In genomic region chr9:98985800-98986475, GRCm38 (mm10) we compare ENCODE assay signal across 8 mouse cellular contexts. TPM values are rescaled to one million over a fixed set of nuclear protein-coding genes. Genes with fewer than 3 reads are reported as not detected.
DNase-seq lines count a peak whose midpoint lies in the region; ATAC-seq and TF ChIP-seq lines count a peak whose summit lies in the region.

Faim (plus strand) TSS chr9:98986373.

- H3K27ac ChIP-seq in MEL (ENCODE audit: control insufficient read depth, low read depth, low read length), result no peak within 1 kb of the TSS
- H3K27ac ChIP-seq in cerebellum, adult 2 months (ENCODE audit: insufficient read depth, low read length), result peak within 1 kb of the TSS; percentile 69; the same call in 1 of the 2 replicates
- no peak within 1 kb of the TSS for H3K27ac ChIP-seq in forebrain, postnatal 0 days (ENCODE audit: low read depth, low read length)
- 0 out of 2 replicates have a peak within 1 kb of the TSS, but pooled peaks have one; percentile 61 for H3K27ac ChIP-seq in lung, embryonic 15.5 days

- peaks cover 9% of the 10 kb centered on the region for H3K79me2 ChIP-seq in MEL (ENCODE audit: control insufficient read depth, insufficient read depth, low read length, poor library complexity)

- H3K4me1 ChIP-seq in MEL (ENCODE audit: control insufficient read depth in 1 of 2, insufficient read depth in 2 of 2, low read length in 2 of 2), result peaks cover 0 to 2% of the 10 kb centered on the region in 2 experiments; a peak in 1 of 4 replicates
- no peaks in the 10 kb centered on the region; the same call in 1 of the 2 replicates for H3K4me1 ChIP-seq in cerebellum, adult 2 months (ENCODE audit: control insufficient read depth, insufficient read depth, low read length)
- H3K4me1 ChIP-seq in forebrain, postnatal 0 days (ENCODE audit: insufficient read depth), result peaks cover 8% of the 10 kb centered on the region
- peaks cover 8% of the 10 kb centered on the region for H3K4me1 ChIP-seq in lung, embryonic 15.5 days

- peak; percentile 98 for ATAC-seq in forebrain, postnatal 0 days
- ATAC-seq in lung, embryonic 15.5 days (ENCODE audit: borderline replicate concordance, extremely low read depth, low FRiP score, low TSS enrichment), result peak; percentile 99

- 0 out of 4 replicates have a peak, but pooled peaks of 1 of the 2 experiments have one; percentile 10 for TF ChIP-seq EP300 in MEL (IDR thresholded peaks at IDR 0.05; ENCODE audit: low read depth in 1 of 2, low read length in 2 of 2)

- TF ChIP-seq POLR2A in MEL (IDR thresholded peaks at IDR 0.05; ENCODE audit: control insufficient read depth in 1 of 2, insufficient read depth in 1 of 2, low read depth in 1 of 2, low read length in 2 of 2, poor library complexity in 1 of 2), result peak in 1 of 2 experiments; percentile 72; a peak in 2 of 4 replicates
- peak; percentile 89 for TF ChIP-seq POLR2A in cerebellum, adult 2 months (IDR thresholded peaks at IDR 0.05; ENCODE audit: borderline replicate concordance, insufficient read depth, low read length)

- H3K9me3 ChIP-seq in MEL (replicated peaks; ENCODE audit: insufficient read depth, low read length), result no peaks in the 10 kb centered on the region
- H3K9me3 ChIP-seq in forebrain, postnatal 0 days (ENCODE audit: low read length), result no peaks in the 10 kb centered on the region
- no peaks in the 10 kb centered on the region for H3K9me3 ChIP-seq in lung, embryonic 15.5 days

- H3K4me2 ChIP-seq in forebrain, postnatal 0 days (ENCODE audit: low read depth), result peak within 1 kb of the TSS; percentile 53
- H3K4me2 ChIP-seq in lung, embryonic 15.5 days, result peak within 1 kb of the TSS; percentile 91

- peak within 1 kb of the TSS; percentile 79 for H3K9ac ChIP-seq in MEL (ENCODE audit: control insufficient read depth, low read depth, low read length, poor library complexity, severe bottlenecking)
- peak within 1 kb of the TSS; percentile 77 for H3K9ac ChIP-seq in forebrain, postnatal 0 days
- H3K9ac ChIP-seq in lung, embryonic 15.5 days, result peak within 1 kb of the TSS; percentile 64

- peaks cover 0 to 4% of the 10 kb centered on the region in 2 experiments; a peak in 1 of 4 replicates for H3K36me3 ChIP-seq in MEL (ENCODE audit: control insufficient read depth in 1 of 2, insufficient read depth in 2 of 2, low read length in 2 of 2)
- H3K36me3 ChIP-seq in forebrain, postnatal 0 days (ENCODE audit: insufficient read depth), result no peaks in the 10 kb centered on the region
- H3K36me3 ChIP-seq in lung, embryonic 15.5 days, result no peaks in the 10 kb centered on the region

- H3K27me3 ChIP-seq in MEL (ENCODE audit: control insufficient read depth in 1 of 2, insufficient read depth in 2 of 2, low read length in 2 of 2), result no peaks in the 10 kb centered on the region
- H3K27me3 ChIP-seq in cerebellum, adult 2 months (ENCODE audit: control insufficient read depth, insufficient read depth, low read length), result no peaks in the 10 kb centered on the region
- 0 out of 2 replicates have a peak, but pooled peaks cover 5% of the 10 kb centered on the region for H3K27me3 ChIP-seq in forebrain, postnatal 0 days (ENCODE audit: insufficient read depth, low read length)
- H3K27me3 ChIP-seq in lung, embryonic 15.5 days, result peaks cover 23% of the 10 kb centered on the region; the same call in 1 of the 2 replicates

- no peak for TF ChIP-seq RAD21 in MEL (IDR thresholded peaks at IDR 0.05; ENCODE audit: low read depth, low read length)

- peak; percentile 96 for DNase-seq in MEL (ENCODE audit: low read depth, low spot score)
- peak; percentile 99 to 100 for DNase-seq in cerebellum, adult 2 months
- DNase-seq in forebrain, postnatal 0 days, result peak; percentile 100
- DNase-seq in heart, postnatal 4 days, result peak; percentile 100
- peak; percentile 99 to 100 for DNase-seq in layer of hippocampus, adult 8-10 months (ENCODE audit: low spot score in 2 of 2)
- peak; percentile 99 for DNase-seq in ovary, adult 18-20 months (ENCODE audit: low spot score)
- peak; percentile 100 for DNase-seq in thymus, postnatal 0 days (ENCODE audit: low spot score)

- H3K4me3 ChIP-seq in MEL (ENCODE audit: control insufficient read depth in 1 of 2, insufficient read depth in 1 of 2, low read depth in 2 of 2, low read length in 2 of 2), result peak within 1 kb of the TSS; percentile 75 to 81
- H3K4me3 ChIP-seq in cerebellum, adult 2 months (replicated peaks; ENCODE audit: insufficient read depth, low read depth, low read length), result peak within 1 kb of the TSS; percentile 75
- H3K4me3 ChIP-seq in forebrain, postnatal 0 days (ENCODE audit: low read depth, low read length), result peak within 1 kb of the TSS; percentile 91
- H3K4me3 ChIP-seq in lung, embryonic 15.5 days, result peak within 1 kb of the TSS; percentile 88

- WGBS in cerebellum, adult 2 months, result 2% methylated on average over 44 of the region's 45 CpGs
- WGBS in forebrain, postnatal 0 days, result 3% methylated on average over 45 of the region's 45 CpGs
- under 1% methylated on average over 45 of the region's 45 CpGs for WGBS in lung, embryonic 15.5 days

- TF ChIP-seq CTCF in MEL (IDR thresholded peaks at IDR 0.05 in 2 of 3, conservative IDR thresholded peaks at IDR 0.05 in 1 of 3; ENCODE audit: control insufficient read depth in 1 of 3, insufficient read depth in 1 of 3, low read depth in 2 of 3, low read length in 3 of 3, poor library complexity in 1 of 3, severe bottlenecking in 1 of 3), result no peak
- TF ChIP-seq CTCF in cerebellum, adult 2 months (IDR thresholded peaks at IDR 0.05; ENCODE audit: borderline replicate concordance, insufficient read depth, low read depth, low read length), result no peak
- peak; percentile 33; the same call in 1 of the 2 replicates for TF ChIP-seq CTCF in forebrain, postnatal 0 days (IDR thresholded peaks at IDR 0.05; ENCODE audit: low read depth)

TF ChIP-seq in MEL, 35 proteins besides CTCF, POLR2A, EP300 and RAD21 (continues in another document):
- no peak for TF ChIP-seq USF2 (IDR thresholded peaks at IDR 0.05; ENCODE audit: borderline replicate concordance in 1 of 2, insufficient read depth in 1 of 2, low read depth in 1 of 2, low read length in 2 of 2)
- no peak for TF ChIP-seq USF1 (IDR thresholded peaks at IDR 0.05; ENCODE audit: low read depth, low read length)
- TF ChIP-seq CHD2 (IDR thresholded peaks at IDR 0.05; ENCODE audit: low read length), result no peak
- no peak for TF ChIP-seq E2F4 (IDR thresholded peaks at IDR 0.05; ENCODE audit: borderline replicate concordance, low read depth, low read length)
- peak; percentile 83 for TF ChIP-seq ELF1 (IDR thresholded peaks at IDR 0.05; ENCODE audit: low read depth, low read length)
- no peak for TF ChIP-seq JUND (IDR thresholded peaks at IDR 0.05; ENCODE audit: low read depth, low read length)
- no peak for TF ChIP-seq ZKSCAN1 (IDR thresholded peaks at IDR 0.05; ENCODE audit: low read depth, low read length)
- no peak for TF ChIP-seq BHLHE40 (IDR thresholded peaks at IDR 0.05; ENCODE audit: borderline replicate concordance, low read depth, low read length)
- TF ChIP-seq HCFC1 (IDR thresholded peaks at IDR 0.05; ENCODE audit: low read depth, low read length), result peak; percentile 44; the same call in 1 of the 2 replicates
- TF ChIP-seq MAFK (IDR thresholded peaks at IDR 0.05; ENCODE audit: borderline replicate concordance, low read depth, low read length), result no peak
- peak; percentile 74 for TF ChIP-seq MAX (IDR thresholded peaks at IDR 0.05; ENCODE audit: low read length)
- TF ChIP-seq MAZ (IDR thresholded peaks at IDR 0.05; ENCODE audit: low read depth, low read length), result no peak
- TF ChIP-seq GATA1 (IDR thresholded peaks at IDR 0.05; ENCODE audit: low read depth, low read length), result no peak
- peak; percentile 77 for TF ChIP-seq NELFE (IDR thresholded peaks at IDR 0.05; ENCODE audit: low read depth, low read length)
- no peak for TF ChIP-seq CHD1 (IDR thresholded peaks at IDR 0.05; ENCODE audit: low read depth, low read length)
- no peak for TF ChIP-seq MYC (IDR thresholded peaks at IDR 0.05; ENCODE audit: low read depth, low read length)
- no peak for TF ChIP-seq UBTF (IDR thresholded peaks at IDR 0.05; ENCODE audit: borderline replicate concordance, insufficient read depth, low read depth, low read length)
- TF ChIP-seq TAL1 (IDR thresholded peaks at IDR 0.05; ENCODE audit: low read length), result no peak
- TF ChIP-seq MYB (IDR thresholded peaks at IDR 0.05; ENCODE audit: low read depth, low read length), result no peak
- peak; percentile 80 for TF ChIP-seq MXI1 (IDR thresholded peaks at IDR 0.05; ENCODE audit: low read depth, low read length)
- 0 out of 2 replicates have a peak, but pooled peaks have one; percentile 34 for TF ChIP-seq ZMIZ1 (IDR thresholded peaks at IDR 0.05; ENCODE audit: low read depth, low read length)
- TF ChIP-seq ZNF384 (IDR thresholded peaks at IDR 0.05; ENCODE audit: low read depth, low read length), result no peak
- TF ChIP-seq ETS1 (IDR thresholded peaks at IDR 0.05; ENCODE audit: low read depth, low read length), result no peak
- no peak for TF ChIP-seq KAT2A (conservative IDR thresholded peaks at IDR 0.05; ENCODE audit: low read depth, low read length)
- no peak for TF ChIP-seq GABPA (IDR thresholded peaks at IDR 0.05; ENCODE audit: low read depth, low read length)
- no peak for TF ChIP-seq MEF2A (IDR thresholded peaks at IDR 0.05; ENCODE audit: extremely low read depth, insufficient replicate concordance, low read depth, low read length, poor library complexity, severe bottlenecking)
- TF ChIP-seq TBP (IDR thresholded peaks at IDR 0.05; ENCODE audit: low read depth, low read length), result 0 out of 2 replicates have a peak, but pooled peaks have one; percentile 31
- no peak for TF ChIP-seq SMC3 (IDR thresholded peaks at IDR 0.05; ENCODE audit: low read depth, low read length)
- peak; percentile 82 for TF ChIP-seq NRF1 (IDR thresholded peaks at IDR 0.05; ENCODE audit: insufficient read depth, low read depth, low read length, poor library complexity, severe bottlenecking)
- TF ChIP-seq POLR2AphosphoS2 (IDR thresholded peaks at IDR 0.05; ENCODE audit: low read length), result no peak; the same call in 1 of the 2 replicates

RNA-seq across cellular contexts. Expression of gene Faim, which starts in this region (rescaled TPM):
- total RNA-seq in MEL (2012; rRNA removed), result 29.2 and 30.7 TPM in 2 replicates
- polyA plus RNA-seq in MEL (2012; ENCODE audit: insufficient read depth in 1 of 2, insufficient read length in 2 of 2, low read depth in 1 of 2, low replicate concordance in 2 of 2, missing spikeins in 1 of 2), result 10 to 100 TPM in 1 of 2 experiments, not detected in 1; 53.6 TPM
- polyA plus RNA-seq in cerebellum, adult 2 months (2012; rRNA removed), result 37.7 and 37.8 TPM in 2 replicates
- 50.7 and 53.9 TPM in 2 replicates for total RNA-seq in forebrain, postnatal 0 days (2014; rRNA removed)
- polyA plus RNA-seq in forebrain, postnatal 0 days (2015; fragmentation: Nextera tagmentation; extraction: Ambion mirVana), result 101 and 106 TPM in 2 replicates
- 10 to 100 TPM; 12.5 to 14.2 TPM for total RNA-seq in heart, postnatal 4 days (2021)
- 10 to 100 TPM; 45.8 to 55.6 (median 51.0) TPM for total RNA-seq in layer of hippocampus, adult 8-10 months (2022)
- polyA plus RNA-seq in lung, embryonic 15.5 days (2015; fragmentation: Nextera tagmentation; extraction: Ambion mirVana), result 42.3 and 42.9 TPM in 2 replicates
- 52.4 and 54.8 TPM in 2 replicates for polyA plus RNA-seq in thymus, postnatal 0 days (2015; fragmentation: Nextera tagmentation; extraction: Ambion mirVana)

Comparison
In these comparisons a context has a peak if more than half of its experiments do, and no peak if none do; other contexts are left out.
1. H3K27ac ChIP-seq: peak in cerebellum, adult 2 months (single experiment) and lung, embryonic 15.5 days (single experiment); none in MEL (single experiment) and forebrain, postnatal 0 days (single experiment).
2. Peak in every context shown above with its lines, with median percentiles within 50 percentile points of each other: DNase-seq, H3K4me3 ChIP-seq and H3K9ac ChIP-seq.